Mouse (Mus musculus): ENCODE measurements at regions not wholly inside any gene's neighbourhood (a gene's known extent, or its start where the extent isn't known, plus 50 kb on each side); places are given as distances from the start of the nearest gene placed in this dataset.

DNA sequence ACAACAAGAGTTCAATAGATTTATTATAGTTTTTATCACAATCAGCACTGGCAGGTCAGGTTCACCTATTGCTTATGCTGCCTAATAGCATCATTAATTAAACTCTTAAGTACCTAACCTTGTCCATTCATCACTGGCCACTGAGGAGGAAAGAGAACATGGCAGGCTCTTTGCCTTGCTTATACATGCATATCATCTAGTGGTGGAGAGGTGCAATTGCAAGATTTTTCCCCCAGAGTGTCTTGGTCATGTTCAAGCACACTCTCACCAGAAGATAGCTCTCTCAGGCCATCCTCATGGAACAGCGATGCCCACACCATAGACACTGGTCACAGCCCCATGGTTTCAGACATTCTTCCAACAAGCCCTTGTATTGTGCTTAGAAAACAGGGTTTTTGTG, 2289.1 kb upstream of the Gm7489 start:
- CTCF ChIA-PET: interaction anchor here (0.7 to 1.7 kb wide), 5 partner anchors 13 to 1187 kb away, joined by 3 to 4 read pairs (median 3); no protein-coding TSS in a partner anchor
- in situ Hi-C loops (cut with MboI; ENCODE audit: low pct_unique_long_range_greater_than_20kb): loop anchor here (10.0 kb wide), 1 partner anchor 341 kb away; no protein-coding TSS in a partner anchor
- no peak for ATAC-seq
- H3K27me3 ChIP-seq: no peaks in the 10 kb centered on the region
- POLR2A ChIA-PET: no interaction called here
- DNase-seq (ENCODE audit: low read depth, low spot score): peak; percentile 13
- peak; percentile 90 for TF ChIP-seq CTCF (IDR thresholded peaks at IDR 0.05)

GRCm38 (mm10) chr15:51597841-51598240, 2286.9 kb upstream of the Gm7489 start:
- TF ChIP-seq CTCF (IDR thresholded peaks at IDR 0.05): no peak
- POLR2A ChIA-PET: no interaction called here
- in situ Hi-C loops (cut with MboI; ENCODE audit: low pct_unique_long_range_greater_than_20kb): loop anchor here (10.0 kb wide), 1 partner anchor 343 kb away; no protein-coding TSS in a partner anchor
- ATAC-seq (no peak), DNase-seq (ENCODE audit: low read depth, low spot score) (no peak)
- H3K27me3 ChIP-seq: no peaks in the 10 kb centered on the region
- CTCF ChIA-PET: no interaction called here

DNA sequence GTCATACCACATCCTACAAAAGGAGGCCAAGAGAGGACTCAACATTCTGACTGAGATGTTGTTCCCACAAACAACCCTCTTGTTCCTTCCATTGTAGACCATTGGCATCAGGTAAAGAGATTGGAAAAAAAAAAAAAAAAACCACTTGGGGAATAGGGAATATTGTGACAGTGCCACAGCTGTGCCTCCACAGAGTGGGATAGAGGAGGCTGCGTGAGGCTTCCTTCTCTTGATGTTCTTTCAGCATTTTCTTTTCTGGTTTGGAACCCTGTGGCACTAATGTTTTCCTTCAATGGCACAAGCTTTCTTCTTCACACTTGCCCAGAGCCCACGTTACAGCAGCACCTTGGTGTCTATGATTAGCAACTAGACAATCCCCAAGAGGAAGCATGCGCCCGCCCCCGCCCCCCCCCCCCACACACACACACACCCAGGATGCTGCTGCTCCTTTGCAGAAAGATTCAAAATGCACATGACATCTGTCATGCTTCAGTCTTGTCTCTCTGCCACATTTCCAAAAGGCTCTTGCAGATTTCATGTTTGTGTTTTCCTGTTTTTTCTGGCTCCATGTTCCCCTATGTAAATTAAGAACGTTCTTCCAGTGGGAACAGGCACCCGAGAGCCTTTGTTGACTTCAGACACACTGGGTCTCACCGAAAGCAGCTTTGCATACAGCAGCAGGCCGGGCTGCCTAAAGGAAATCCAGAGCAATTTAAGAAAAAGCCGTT, 2283.4 kb upstream of the Gm7489 start:
- ATAC-seq (no peak), DNase-seq (ENCODE audit: low read depth, low spot score) (no peak)
- in situ Hi-C loops (cut with MboI; ENCODE audit: low pct_unique_long_range_greater_than_20kb): no loop called here
- POLR2A ChIA-PET: no interaction called here
- CTCF ChIA-PET: interaction anchor here (1.3 kb wide), 2 partner anchors 16 to 20 kb away, joined by 3 read pairs; no protein-coding TSS in a partner anchor
- no peaks in the 10 kb centered on the region for H3K27me3 ChIP-seq
- no peak for TF ChIP-seq CTCF (IDR thresholded peaks at IDR 0.05)

- no peaks in the 10 kb centered on the region for H3K27me3 ChIP-seq
- POLR2A ChIA-PET: no interaction called here
- DNase-seq (ENCODE audit: low read depth, low spot score): peak; percentile 33
These were observed 2263.3 kb upstream of the Gm7489 start for GRCm38 (mm10) chr15:51621455-51621854.

GRCm38 (mm10) chr15:51627463-51627862, 2257.2 kb upstream of the Gm7489 start:
- ChIA-PET POLR2A (no interaction called here), CTCF (no interaction called here)
- no peak for DNase-seq (ENCODE audit: low read depth, low spot score)
- ATAC-seq: no peak
- in situ Hi-C loops (cut with MboI; ENCODE audit: low pct_unique_long_range_greater_than_20kb): no loop called here
- TF ChIP-seq CTCF (IDR thresholded peaks at IDR 0.05): no peak
- H3K27me3 ChIP-seq: no peaks in the 10 kb centered on the region

More at GRCm38 (mm10) chr15:51621455-51621854, 2263.3 kb upstream of the Gm7489 start:
- CTCF ChIA-PET: interaction anchor here (0.9 kb wide), 1 partner anchor 21 kb away, joined by 3 read pairs; no protein-coding TSS in a partner anchor
- no peak for TF ChIP-seq CTCF (IDR thresholded peaks at IDR 0.05)
- in situ Hi-C loops (cut with MboI; ENCODE audit: low pct_unique_long_range_greater_than_20kb): no loop called here
- peak; percentile 91 for ATAC-seq

- ATAC-seq: no peak
- ChIA-PET POLR2A (no interaction called here), CTCF (interaction anchor here (0.8 kb wide), 1 partner anchor 18 kb away, joined by 4 read pairs; no protein-coding TSS in a partner anchor)
- no peak for DNase-seq (ENCODE audit: low read depth, low spot score)
- in situ Hi-C loops (cut with MboI; ENCODE audit: low pct_unique_long_range_greater_than_20kb): no loop called here
- no peak for TF ChIP-seq CTCF (IDR thresholded peaks at IDR 0.05)
- no peaks in the 10 kb centered on the region for H3K27me3 ChIP-seq
These were observed 2256.2 kb upstream of the Gm7489 start for GRCm38 (mm10) chr15:51628518-51628917.

- no peak for TF ChIP-seq CTCF (IDR thresholded peaks at IDR 0.05)
- DNase-seq (ENCODE audit: low read depth, low spot score) (no peak), ATAC-seq (no peak)
- in situ Hi-C loops (cut with MboI; ENCODE audit: low pct_unique_long_range_greater_than_20kb): no loop called here
- ChIA-PET POLR2A (no interaction called here), CTCF (no interaction called here)
- H3K27me3 ChIP-seq: no peaks in the 10 kb centered on the region
These were observed 2252.8 kb upstream of the Gm7489 start for GRCm38 (mm10) chr15:51631881-51632280.

- ATAC-seq (no peak), DNase-seq (ENCODE audit: low read depth, low spot score) (no peak)
- in situ Hi-C loops (cut with MboI; ENCODE audit: low pct_unique_long_range_greater_than_20kb): no loop called here
- H3K27me3 ChIP-seq: no peaks in the 10 kb centered on the region
- ChIA-PET CTCF (interaction anchor here (1.1 kb wide), 1 partner anchor 12 kb away, joined by 3 read pairs; no protein-coding TSS in a partner anchor), POLR2A (no interaction called here)
- no peak for TF ChIP-seq CTCF (IDR thresholded peaks at IDR 0.05)
These were observed 2251.6 kb upstream of the Gm7489 start for GRCm38 (mm10) chr15:51633068-51633467.

GRCm38 (mm10) chr15:51634726-51635125, 2250.0 kb upstream of the Gm7489 start:
- in situ Hi-C loops (cut with MboI; ENCODE audit: low pct_unique_long_range_greater_than_20kb): no loop called here
- ChIA-PET POLR2A (no interaction called here), CTCF (interaction anchor here (0.8 to 1.1 kb wide), 2 partner anchors 10 to 39 kb away, joined by 3 read pairs; no protein-coding TSS in a partner anchor)
- no peak for TF ChIP-seq CTCF (IDR thresholded peaks at IDR 0.05)
- no peaks in the 10 kb centered on the region for H3K27me3 ChIP-seq
- ATAC-seq (no peak), DNase-seq (ENCODE audit: low read depth, low spot score) (no peak)

DNA sequence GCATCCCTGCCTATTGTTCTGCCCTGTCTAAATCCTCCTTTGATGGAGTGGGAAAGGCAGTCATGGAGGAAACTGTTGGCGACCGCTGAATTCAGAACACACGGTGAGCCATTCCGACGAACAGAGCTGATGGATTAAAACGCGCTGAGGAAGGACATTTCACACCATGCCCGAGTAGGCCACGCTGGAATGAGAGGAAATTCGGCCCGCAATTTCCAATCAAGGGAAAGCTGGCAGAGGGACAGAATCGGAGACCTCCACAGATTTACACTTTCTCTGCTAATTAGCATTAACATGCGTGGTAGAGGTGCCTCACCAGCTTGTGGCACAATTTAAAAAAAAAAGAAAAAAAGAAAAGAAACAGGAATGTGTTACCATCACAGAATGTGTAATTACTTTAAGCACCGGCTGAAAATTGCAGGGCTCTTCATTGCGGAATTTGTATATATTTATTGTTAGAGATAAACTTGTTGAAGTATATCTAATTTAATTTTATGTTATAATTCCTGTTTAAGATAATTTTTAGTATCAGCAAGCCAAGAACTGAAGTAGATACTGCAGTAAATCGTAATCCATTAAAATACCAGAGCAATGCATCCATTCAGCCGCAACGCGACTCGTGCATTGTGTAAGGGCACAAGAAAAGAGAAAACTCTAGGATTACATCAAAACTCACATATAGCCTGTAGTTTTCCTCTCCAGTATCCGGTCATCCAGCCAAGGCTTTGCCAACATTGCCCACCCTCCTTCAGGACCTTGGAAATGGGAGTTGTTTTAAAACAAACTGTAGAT, 2249.4 kb upstream of the Gm7489 start:
- ChIA-PET CTCF (no interaction called here), POLR2A (no interaction called here)
- no peak for DNase-seq (ENCODE audit: low read depth, low spot score)
- in situ Hi-C loops (cut with MboI; ENCODE audit: low pct_unique_long_range_greater_than_20kb): no loop called here
- no peak for TF ChIP-seq CTCF (IDR thresholded peaks at IDR 0.05)
- no peak for ATAC-seq
- no peaks in the 10 kb centered on the region for H3K27me3 ChIP-seq

DNA sequence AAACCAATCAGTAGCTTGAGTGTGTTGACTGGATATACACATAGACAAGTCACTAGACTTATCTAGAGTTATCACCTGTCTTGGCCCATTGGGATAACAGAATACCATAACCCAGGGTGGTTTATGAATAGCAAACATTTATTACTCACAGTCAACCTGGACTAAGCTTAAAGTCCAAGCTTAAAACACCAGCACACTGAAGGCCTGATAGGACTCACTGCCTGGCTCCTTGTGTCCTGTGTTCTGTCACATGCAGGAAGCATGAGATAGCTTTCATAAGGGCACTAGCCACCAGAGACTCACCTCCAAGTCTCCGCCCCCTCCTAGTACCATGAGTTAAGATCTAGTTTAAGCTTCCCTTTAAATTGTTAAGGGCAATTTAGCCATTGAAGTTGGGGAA, 2247.1 kb upstream of the Gm7489 start:
- in situ Hi-C loops (cut with MboI; ENCODE audit: low pct_unique_long_range_greater_than_20kb): no loop called here
- ATAC-seq (no peak), DNase-seq (ENCODE audit: low read depth, low spot score) (no peak)
- POLR2A ChIA-PET: no interaction called here
- no peaks in the 10 kb centered on the region for H3K27me3 ChIP-seq
- TF ChIP-seq CTCF (IDR thresholded peaks at IDR 0.05): no peak
- CTCF ChIA-PET: no interaction called here

Data from Patski (cell line).